In the genomic region with DNA sequence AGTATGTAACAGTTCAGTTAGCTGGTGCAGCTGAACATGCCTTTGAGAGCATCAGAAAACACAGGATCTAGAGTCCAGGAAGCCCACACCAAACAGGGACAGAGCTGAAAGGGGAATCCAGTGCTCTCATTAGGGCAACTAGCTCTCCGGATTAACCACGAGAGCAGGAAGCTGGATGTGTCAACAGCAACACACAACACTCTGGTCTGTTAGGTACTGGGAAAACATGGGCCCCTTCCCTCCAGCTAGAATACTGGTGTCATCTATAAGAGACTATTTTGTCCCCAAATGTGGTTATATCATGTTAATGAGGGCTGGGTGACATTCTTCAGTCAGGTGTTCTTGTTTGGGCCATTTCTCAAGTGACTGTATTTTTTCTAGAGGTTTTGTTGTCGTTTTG, we compare ENCODE assay signal across 29 mouse cellular contexts. TPM values are rescaled to one million over a fixed set of nuclear protein-coding genes. Genes with fewer than 3 reads are reported as not detected.
DNase-seq lines count a peak whose midpoint lies in the region; ATAC-seq lines count a peak whose summit lies in the region.
"Had no signal": no experiment of that assay in that cellular context is flagged by ENCODE, and none has a peak within 500 bp of the region (broad histone marks: within the 10 kb centered on the region; RNA-seq: fewer than 3 reads in every experiment).

No protein-coding gene starts in this region.

- 61% methylated on average over 3 of the region's 3 CpGs for WGBS in midbrain, embryonic 11.5 days
- whole genome bisulfite sequencing in midbrain, embryonic 15.5 days = 52% methylated on average over 3 of the region's 3 CpGs
- 46% methylated on average over 3 of the region's 3 CpGs for WGBS in forebrain, embryonic 13.5 days

- H3K4me1 ChIP-seq in midbrain, embryonic 11.5 days (ENCODE audit: control insufficient read depth, insufficient read depth, low read length) = no peaks in the 10 kb centered on the region
- H3K4me1 ChIP-seq in midbrain, embryonic 15.5 days = no peaks in the 10 kb centered on the region
- no peaks in the 10 kb centered on the region for H3K4me1 ChIP-seq in forebrain, embryonic 13.5 days
- H3K4me1 ChIP-seq: embryonic facial prominence, embryonic 13.5 days; embryonic facial prominence, embryonic 15.5 days; forebrain, embryonic 12.5 days; forebrain, embryonic 15.5 days had no signal

- H3K9me3 ChIP-seq in midbrain, embryonic 11.5 days (ENCODE audit: control insufficient read depth, low read length) = no peaks in the 10 kb centered on the region
- H3K9me3 ChIP-seq in midbrain, embryonic 15.5 days = no peaks in the 10 kb centered on the region
- H3K9me3 ChIP-seq in forebrain, embryonic 13.5 days (replicated peaks) = no peaks in the 10 kb centered on the region
- H3K9me3 ChIP-seq: embryonic facial prominence, embryonic 13.5 days; embryonic facial prominence, embryonic 15.5 days; forebrain, embryonic 10.5 days; forebrain, embryonic 12.5 days; forebrain, embryonic 15.5 days; G1E had no signal

- H3K9ac ChIP-seq in midbrain, embryonic 11.5 days (ENCODE audit: low read length) = no peak overlapping the region
- H3K9ac ChIP-seq in midbrain, embryonic 15.5 days = no peak overlapping the region
- no peak overlapping the region for H3K9ac ChIP-seq in forebrain, embryonic 13.5 days
- H3K9ac ChIP-seq: embryonic facial prominence, embryonic 13.5 days; embryonic facial prominence, embryonic 15.5 days; forebrain, embryonic 12.5 days; forebrain, embryonic 15.5 days; forebrain, postnatal 0 days had no signal

- H3K4me2 ChIP-seq in midbrain, embryonic 11.5 days = no peak overlapping the region
- H3K4me2 ChIP-seq in midbrain, embryonic 15.5 days = no peak overlapping the region
- H3K4me2 ChIP-seq in forebrain, embryonic 13.5 days = no peak overlapping the region
- H3K4me2 ChIP-seq: embryonic facial prominence, embryonic 13.5 days; embryonic facial prominence, embryonic 15.5 days; forebrain, embryonic 12.5 days; forebrain, embryonic 15.5 days had no signal

- ATAC-seq in midbrain, embryonic 11.5 days (ENCODE audit: low FRiP score) = no peak
- ATAC-seq in midbrain, embryonic 15.5 days (replicated peaks) = no peak
- peak; percentile 14; the same call in 1 of the 2 replicates for ATAC-seq in granulocyte monocyte progenitor cell, adult 5-6 weeks (replicated peaks; ENCODE audit: poor library complexity, severe bottlenecking)
- peak; percentile 31; the same call in 1 of the 2 replicates for ATAC-seq in megakaryocyte progenitor cell, adult 5-6 weeks (replicated peaks; ENCODE audit: poor library complexity)
- no peak for ATAC-seq in forebrain, embryonic 13.5 days
- ATAC-seq in frontal cortex, adult (ENCODE audit: low TSS enrichment) = no peak
- ATAC-seq: activated CD4-positive, CD25-positive, alpha-beta regulatory T cell, adult 4 months; CD4-positive, CD25-positive, alpha-beta regulatory T cell, adult 4 months; forebrain, embryonic 15.5 days; forebrain, postnatal 0 days; Patski had no signal

- no peaks in the 10 kb centered on the region for H3K27me3 ChIP-seq in midbrain, embryonic 11.5 days (ENCODE audit: control insufficient read depth, insufficient read depth, low read length)
- H3K27me3 ChIP-seq in midbrain, embryonic 15.5 days (replicated peaks) = no peaks in the 10 kb centered on the region
- no peaks in the 10 kb centered on the region for H3K27me3 ChIP-seq in forebrain, embryonic 13.5 days
- H3K27me3 ChIP-seq: CH12.LX; embryonic facial prominence, embryonic 13.5 days; embryonic facial prominence, embryonic 15.5 days; forebrain, embryonic 12.5 days; forebrain, embryonic 15.5 days; Patski had no signal

- no peak overlapping the region for H3K4me3 ChIP-seq in midbrain, embryonic 11.5 days (ENCODE audit: low read depth, low read length)
- no peak overlapping the region for H3K4me3 ChIP-seq in midbrain, embryonic 15.5 days
- no peak overlapping the region for H3K4me3 ChIP-seq in forebrain, embryonic 13.5 days
- H3K4me3 ChIP-seq: embryonic facial prominence, embryonic 13.5 days; embryonic facial prominence, embryonic 15.5 days; erythroblast, embryonic 14.5 days; forebrain, embryonic 10.5 days; forebrain, embryonic 12.5 days; forebrain, embryonic 15.5 days had no signal

- DNase-seq in midbrain, embryonic 11.5 days (ENCODE audit: low spot score, missing footprints) = peak; percentile 62
- peak; percentile 52 for DNase-seq in 416B (ENCODE audit: low read depth)
- DNase-seq: adrenal gland, adult 8-10 months; adrenal gland, postnatal 14 days; adrenal gland, postnatal 36 days; B cell, adult 2 months; cerebellum, adult 11-12 months; cerebellum, adult 2 months; cerebellum, adult 9-10 months; cerebellum, postnatal 10 days; cerebellum, postnatal 25 days; embryo, embryonic 11 days; forebrain, postnatal 0 days had no signal

- H3K27ac ChIP-seq in midbrain, embryonic 11.5 days (ENCODE audit: low read depth, low read length) = no peak overlapping the region
- no peak overlapping the region for H3K27ac ChIP-seq in midbrain, embryonic 15.5 days
- H3K27ac ChIP-seq in forebrain, embryonic 13.5 days = no peak overlapping the region
- H3K27ac ChIP-seq: embryonic facial prominence, embryonic 13.5 days; embryonic facial prominence, embryonic 15.5 days; forebrain, embryonic 10.5 days; forebrain, embryonic 12.5 days; forebrain, embryonic 15.5 days had no signal

- H3K36me3 ChIP-seq in midbrain, embryonic 11.5 days (ENCODE audit: control insufficient read depth, insufficient read depth, low read length) = no peaks in the 10 kb centered on the region
- no peaks in the 10 kb centered on the region for H3K36me3 ChIP-seq in midbrain, embryonic 15.5 days (replicated peaks)
- H3K36me3 ChIP-seq in forebrain, embryonic 13.5 days (ENCODE audit: poor library complexity, severe bottlenecking) = no peaks in the 10 kb centered on the region
- H3K36me3 ChIP-seq: embryonic facial prominence, embryonic 13.5 days; embryonic facial prominence, embryonic 15.5 days; forebrain, embryonic 10.5 days; forebrain, embryonic 12.5 days; forebrain, embryonic 15.5 days had no signal

RNA-seq across cellular contexts. Expression of a gene that starts 21.4 kb away (rescaled TPM):
- polyA plus RNA-seq in midbrain, embryonic 11.5 days (2014; fragmentation: Nextera tagmentation; extraction: Ambion mirVana) = 7.3 and 9.2 TPM in 2 replicates
- polyA plus RNA-seq in midbrain, embryonic 15.5 days (2015; fragmentation: Nextera tagmentation; extraction: Ambion mirVana) = 9.0 and 9.7 TPM in 2 replicates
- 28.9 and 38.8 TPM in 2 replicates for total RNA-seq in granulocyte monocyte progenitor cell, adult 5-6 weeks (2014; fragmentation: Nextera tagmentation)
- total RNA-seq in granulocyte monocyte progenitor cell, adult 5-6 weeks (2017) = 14.9 and 15.4 TPM in 2 replicates
- 24.3 and 28.8 TPM in 2 replicates for total RNA-seq in megakaryocyte progenitor cell, adult 5-6 weeks (2015)
- 13.3 and 16.5 TPM in 2 replicates for total RNA-seq in megakaryocyte progenitor cell, adult 5-6 weeks (2017)
- polyA plus RNA-seq in forebrain, embryonic 13.5 days (2015; fragmentation: Nextera tagmentation; extraction: Ambion mirVana) = 4.5 and 4.7 TPM in 2 replicates

Comparison
In these comparisons a context has a peak if more than half of its experiments do, and no peak if none do; other contexts are left out.
1. ATAC-seq: peak in granulocyte monocyte progenitor cell, adult 5-6 weeks (single experiment) and megakaryocyte progenitor cell, adult 5-6 weeks (single experiment); none in midbrain, embryonic 11.5 days (single experiment), midbrain, embryonic 15.5 days (single experiment), forebrain, embryonic 13.5 days (single experiment) and frontal cortex, adult (single experiment).